Mouse (Mus musculus): ENCODE data around the gene Fcrl5.

The Fcrl5 gene

DNA sequence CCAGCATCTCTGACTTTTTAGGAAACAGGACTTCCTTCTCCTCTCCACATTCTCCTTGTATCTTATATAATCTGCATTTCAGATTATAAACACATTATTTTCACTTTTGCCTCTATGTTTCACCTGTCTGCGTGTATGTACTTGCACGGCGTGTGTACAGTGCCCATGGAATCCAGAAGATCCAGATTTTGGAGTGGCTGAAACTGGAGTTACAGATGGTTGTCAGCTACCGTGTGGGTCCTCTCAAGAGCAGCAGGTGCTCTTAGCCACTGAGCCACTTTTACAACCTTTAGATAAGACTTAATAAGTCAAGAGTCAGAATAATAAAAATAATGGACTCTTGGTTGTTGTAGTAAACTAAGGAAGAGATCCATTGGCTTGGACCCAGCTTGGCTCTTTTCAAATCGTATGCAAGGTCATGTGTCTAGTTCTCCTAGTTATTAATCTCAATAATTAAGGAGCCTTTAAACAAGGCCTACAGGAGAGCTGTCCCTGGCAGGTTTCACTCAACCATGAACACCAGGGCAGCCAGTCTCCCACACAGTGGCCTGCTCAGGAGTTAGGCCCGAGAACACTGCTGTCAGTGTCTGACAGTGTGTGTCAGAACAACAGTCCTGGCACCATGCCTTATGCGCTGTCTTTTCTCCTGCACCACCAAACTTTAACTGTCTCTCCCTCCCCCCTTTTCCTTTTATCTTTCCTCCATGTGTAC lies 98.2 kb downstream of the Fcrl5 start:
- no peak for DNase-seq

DNA sequence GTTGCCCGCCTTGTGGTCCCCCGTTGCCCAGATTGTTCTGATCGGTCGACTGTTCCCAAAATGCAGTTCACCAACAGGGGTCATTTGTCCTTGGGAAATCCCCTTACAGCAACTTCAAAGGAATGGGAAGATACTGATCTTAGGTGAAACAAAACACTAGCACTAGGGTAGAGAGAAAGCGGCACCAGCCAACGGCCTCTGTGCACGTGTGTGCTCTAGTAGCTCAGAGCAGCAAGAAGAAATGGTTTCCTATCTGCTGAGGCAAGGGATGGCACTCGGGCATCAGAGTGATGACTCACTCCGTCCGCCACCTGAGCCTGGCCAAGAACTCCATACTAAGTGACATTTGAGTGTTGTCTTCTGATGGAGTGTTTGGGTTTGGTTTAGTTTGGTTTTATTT lies 102.5 kb downstream of the Fcrl5 start:
- peak; percentile 33 for DNase-seq

DNA sequence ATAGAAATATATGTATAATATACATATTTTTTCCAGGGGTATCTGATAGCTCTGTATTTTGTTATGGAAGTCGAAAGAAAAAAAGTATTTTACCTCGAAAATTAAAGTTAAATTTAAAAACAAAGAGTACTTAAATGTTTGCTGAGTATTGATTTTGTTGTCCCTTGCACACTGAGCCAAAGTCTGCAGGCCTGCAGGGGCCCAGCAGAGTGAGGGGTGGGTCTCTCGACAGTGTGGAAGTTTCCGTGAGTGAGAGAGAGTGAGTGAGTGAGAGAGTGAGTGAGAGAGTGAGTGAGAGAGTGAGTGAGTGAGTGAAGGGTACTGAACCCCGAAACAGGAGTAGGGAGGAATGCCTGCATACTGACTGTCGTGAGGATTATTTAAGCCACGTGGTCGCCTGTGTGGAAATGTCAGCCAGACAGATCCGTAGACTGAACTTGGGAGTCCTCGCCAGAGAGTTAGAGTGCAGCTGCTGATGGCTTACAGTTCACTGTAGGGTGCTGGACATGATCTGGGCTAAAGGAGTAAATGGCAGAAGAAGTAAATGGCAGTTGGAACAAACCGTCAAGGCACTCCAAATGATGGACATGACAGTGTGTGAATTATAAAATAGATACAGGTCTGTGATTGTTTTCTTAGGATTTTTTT lies 104.6 kb downstream of the Fcrl5 start:
- DNase-seq, result no peak

DNA sequence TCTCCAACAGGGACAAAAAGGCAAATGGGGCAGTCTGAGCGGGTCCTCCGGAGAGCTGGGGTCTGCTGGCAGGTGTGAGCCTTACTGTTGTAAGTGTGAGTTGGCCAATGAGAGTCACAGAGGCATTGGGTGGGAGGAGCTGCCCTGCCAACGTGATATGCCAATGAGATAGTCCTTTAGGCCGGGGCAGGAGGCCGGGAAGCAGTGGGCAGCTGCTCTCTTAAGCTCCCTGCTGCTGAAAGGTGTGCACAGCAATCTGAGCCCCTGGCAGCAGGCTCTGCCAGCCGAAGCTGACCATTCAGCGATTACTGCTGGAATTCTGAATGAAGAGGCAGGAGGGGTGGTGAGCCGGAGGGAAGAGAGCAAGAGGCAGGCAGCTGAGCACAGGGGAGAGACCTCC lies 105.1 kb downstream of the Fcrl5 start:
- no peak for DNase-seq

DNA sequence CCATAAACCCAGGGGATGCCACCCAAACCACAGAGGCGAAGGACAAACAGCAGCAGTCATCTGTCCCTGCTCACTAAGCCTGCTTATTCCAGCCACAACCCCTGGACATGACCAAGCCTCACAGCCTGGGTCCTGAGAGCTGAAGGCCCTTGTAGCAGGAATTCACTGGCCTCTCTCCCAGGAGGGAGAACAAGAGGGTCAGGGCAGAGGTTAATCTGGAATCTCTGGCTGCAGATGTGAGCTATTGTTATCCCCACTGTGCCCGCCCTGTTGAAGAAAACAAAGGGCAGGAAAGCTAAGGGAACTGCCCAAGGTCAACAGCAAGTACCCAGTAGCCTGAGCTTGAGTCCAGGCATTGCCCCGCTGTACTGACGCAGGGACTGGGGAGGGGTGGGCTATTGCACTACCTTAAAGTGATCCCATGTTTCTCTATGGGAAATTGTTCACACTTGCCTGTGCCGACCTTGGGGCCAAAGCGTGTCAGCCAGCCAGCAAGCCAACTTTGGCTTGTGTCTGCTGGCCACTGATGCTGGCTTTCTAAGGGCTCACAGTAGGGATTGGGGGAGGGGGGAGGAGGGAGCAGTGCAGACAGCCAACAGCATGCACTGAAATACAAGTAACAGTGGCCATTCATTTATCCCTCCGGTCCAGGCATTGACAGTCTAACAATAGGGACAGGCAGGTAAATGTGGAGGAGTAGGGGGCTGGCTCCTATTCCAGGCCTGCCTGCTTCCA lies 107.1 kb downstream of the Fcrl5 start:
- DNase-seq, result no peak

DNA sequence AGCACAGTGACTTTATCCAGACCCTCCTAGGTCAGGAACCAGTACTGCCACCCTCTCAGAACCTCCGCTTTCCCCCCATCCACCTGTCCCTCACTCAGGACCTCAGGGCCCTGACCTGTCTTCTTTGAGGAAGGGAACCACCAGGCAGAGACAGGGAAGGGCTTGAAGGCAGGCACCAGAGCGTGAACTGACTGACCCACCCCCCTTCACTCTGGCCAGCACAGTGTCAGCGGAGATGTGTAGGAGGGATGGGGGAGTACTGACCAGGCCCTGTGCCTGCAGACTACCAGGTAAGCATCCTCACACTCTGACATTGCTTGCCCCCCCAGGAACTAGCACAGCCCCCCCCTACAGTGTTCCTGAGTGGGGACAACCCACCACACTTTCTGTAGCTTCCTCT lies 110.0 kb downstream of the Fcrl5 start:
- no peak for DNase-seq

DNA sequence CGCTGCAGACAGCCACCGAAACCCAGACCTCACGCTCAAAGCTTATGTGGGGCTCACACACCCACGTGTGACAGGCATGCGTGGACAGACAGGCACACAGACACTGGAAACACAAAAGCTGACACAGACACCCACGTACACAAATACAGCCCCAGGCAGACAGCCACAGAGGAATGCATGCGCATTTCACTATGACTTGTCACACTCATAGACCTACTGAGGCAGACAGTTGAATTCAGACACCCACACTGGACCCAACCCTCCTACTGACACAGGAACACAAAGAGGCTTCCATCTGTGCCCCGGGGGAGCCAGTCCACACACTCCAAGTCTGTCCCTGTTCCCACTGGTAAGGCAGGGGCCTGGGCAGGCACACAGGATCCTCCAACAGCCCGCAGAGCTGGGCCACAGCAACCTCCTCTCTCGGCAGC lies 110.7 kb downstream of the Fcrl5 start:
- DNase-seq, result no peak

DNA sequence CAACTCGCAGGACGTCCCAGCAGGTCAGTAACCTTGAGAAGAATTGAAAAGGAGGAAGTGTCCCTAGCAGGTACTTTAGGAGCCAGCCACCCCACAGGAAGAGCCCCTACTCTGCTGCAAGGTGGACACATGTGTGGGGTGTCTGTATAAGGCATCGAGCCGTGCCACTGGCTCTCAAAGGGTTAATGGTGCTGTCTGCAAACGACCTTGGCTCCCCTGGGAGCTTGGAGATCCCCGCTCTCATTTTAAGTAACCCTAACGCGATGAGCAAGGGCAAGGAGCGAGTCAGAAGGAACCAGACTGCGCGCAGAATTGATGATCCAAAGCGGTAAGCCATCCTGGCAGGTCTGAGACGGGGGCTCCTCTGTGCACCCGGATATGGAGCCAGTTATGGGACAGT lies 114.3 kb downstream of the Fcrl5 start:
- no peak for DNase-seq
